Mouse (Mus musculus) frontal cortex, postnatal 36 days (tissue): ENCODE measurements around the gene Larp6.

ENCODE experiments used
- DNase-seq, 2 experiments: peaks; one replicate each; pipeline ENCODE4 v3.0.0; 2022; ENCODE audit warnings: low spot score in 2 of 2

The Larp6 gene

DNA sequence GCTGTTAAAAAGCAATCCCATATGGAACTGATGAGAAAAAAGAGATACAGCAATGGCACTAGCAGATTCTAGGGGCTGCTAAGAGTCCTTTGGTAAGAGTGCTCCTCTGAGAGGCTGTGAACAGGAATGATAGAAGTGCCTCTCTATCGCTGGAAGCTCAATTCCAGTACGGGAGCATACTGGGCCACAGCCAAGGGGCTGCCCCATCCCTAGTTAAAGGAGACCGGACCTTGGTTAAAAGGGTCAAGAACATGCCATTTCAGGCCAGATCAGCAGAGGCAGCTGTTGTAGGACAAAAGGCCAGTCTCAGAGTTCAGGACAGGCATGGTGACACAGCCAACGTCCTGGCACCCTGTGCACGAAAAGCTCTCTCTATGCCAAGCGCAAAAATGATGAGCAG, 1.4 kb downstream of the Larp6 start:
- peak; percentile 24 to 26 for DNase-seq

DNA sequence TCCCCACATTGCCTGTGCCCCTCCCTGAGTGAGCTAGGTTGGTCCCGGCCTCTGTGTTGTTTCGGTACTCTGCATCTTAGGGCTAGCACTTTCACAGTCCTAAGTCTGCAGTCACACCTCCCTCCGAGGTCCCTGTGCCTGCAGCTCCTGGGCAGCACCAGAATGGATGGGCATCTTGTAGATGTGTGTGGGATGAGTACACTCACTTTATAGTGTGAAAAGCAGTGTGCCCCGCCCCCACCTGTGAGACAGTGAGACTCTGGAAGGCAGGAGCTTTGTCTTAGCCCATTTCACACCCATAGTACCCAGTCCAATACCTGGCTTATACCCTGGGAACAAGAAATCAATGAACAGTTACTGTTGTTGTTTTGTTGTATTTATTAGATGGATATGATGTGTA, 2.5 kb downstream of the Larp6 start:
- DNase-seq, result peak; percentile 45 to 55

DNA sequence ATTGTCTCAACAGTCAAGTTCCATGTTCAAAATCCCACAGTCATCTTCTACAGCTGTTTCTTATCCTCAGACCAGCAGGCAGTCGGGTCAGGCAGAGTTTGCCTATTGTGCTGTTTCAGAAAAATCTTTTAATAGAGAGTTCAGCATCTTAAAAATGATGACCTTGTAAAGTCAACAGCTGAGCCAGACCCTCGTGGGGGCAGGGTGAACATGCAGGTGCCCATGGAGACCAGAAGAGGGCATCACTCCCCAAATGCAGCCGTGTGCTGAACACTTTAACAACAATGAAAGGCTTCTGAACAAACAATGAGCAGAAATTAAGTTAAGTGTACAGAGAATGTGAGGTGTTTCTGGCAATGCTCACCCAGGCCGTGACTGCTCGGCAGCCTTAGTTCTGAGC, 3.0 kb downstream of the Larp6 start:
- no peak for DNase-seq

DNA sequence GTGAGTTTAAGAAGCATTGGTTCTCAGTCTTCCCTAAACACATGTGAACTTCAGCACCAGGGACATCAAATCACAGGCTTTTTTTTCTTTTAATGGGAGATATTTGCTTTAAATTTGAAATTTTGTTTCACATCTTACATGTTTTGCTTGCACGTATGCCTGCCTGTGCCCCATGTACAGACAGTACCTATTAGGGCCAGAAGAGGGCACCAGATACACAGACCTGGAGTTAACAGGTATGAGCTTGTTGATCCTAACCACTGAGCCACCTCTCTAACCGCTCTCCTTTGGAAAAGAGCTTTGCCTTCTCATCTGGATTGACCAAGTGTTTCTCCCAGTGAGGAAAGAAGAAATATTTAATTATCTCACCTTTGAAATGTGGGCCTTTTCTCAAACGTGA, 5.5 kb downstream of the Larp6 start:
- peak in 1 of 2 experiments; percentile 40 for DNase-seq

DNA sequence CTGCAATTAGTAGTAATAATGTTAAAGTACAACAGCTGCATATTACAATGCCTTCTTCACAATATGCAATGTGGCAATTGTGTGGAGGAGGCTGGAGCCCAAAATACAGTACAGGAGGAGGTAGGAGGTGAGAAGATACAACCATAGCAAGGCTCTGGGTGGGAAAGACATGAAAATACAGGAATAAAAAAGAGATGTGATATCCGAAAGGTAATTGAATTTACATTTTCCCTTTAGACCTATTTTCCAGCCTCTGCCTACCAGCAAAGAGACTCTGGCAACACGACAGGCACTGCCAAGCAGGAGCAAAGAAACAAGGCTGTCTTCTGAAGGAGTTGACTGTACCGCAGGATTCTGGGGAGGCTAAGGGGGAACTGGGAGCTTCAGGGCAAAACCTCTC, 6.9 kb downstream of the Larp6 start:
- DNase-seq, result no peak

DNA sequence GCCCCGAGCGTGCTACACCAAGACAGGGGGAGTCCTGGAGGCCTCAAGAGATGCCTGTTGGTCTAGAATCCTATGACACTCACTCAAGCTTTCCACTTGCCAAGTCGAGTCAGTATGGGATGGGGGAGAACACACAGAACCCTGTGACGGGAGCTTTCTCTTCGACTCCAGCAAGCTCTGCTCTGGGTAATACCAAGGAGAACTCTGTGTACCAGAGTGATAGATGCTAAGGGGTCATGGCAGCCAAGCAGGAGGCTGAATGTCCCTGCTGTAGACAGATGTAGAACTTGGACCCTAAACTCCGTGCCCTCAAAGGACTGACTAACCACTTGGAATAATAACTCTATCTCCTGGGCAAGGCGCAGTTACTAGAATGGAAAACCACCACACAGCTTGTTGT, 12.2 kb downstream of the Larp6 start:
- no peak for DNase-seq

DNA sequence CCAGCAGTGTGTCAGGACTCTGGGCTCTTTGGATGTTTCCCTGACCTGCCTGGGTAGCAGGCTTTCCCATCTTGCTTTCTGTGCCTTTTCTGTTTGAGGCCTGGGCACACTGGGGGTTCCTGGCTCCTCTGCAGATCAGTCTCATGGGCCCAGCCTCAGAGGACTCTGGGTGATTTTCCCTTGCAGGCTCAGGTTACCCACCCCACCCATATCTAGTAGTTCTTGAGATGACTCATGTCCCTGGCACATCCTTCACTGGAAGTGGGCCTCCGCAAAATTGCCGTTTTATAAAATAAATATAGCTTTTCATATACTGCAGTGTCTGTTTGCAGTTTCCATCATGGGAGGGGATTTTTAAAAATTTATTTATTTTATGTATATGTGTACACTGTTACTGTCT, 21.5 kb downstream of the Larp6 start:
- DNase-seq, result peak; percentile 31 to 50

DNA sequence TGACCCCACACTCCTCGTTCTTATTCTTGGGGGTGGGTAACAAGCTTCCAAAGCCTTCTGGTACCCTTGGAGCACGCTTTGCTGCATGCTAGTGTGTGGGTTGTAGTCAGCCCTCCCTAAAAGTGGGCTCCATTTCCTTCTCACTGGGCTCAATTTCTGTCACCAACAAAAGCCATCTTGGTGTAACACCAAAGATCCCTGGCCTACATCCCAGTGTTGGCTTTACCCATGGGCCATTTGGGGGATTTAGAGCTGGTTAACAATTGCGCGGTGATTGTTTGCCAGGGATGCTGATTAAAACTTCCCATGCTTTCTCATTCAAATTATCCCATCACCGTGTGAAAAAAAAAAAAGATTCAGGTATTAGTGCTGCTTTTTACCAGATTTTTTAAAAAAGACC, 26.3 kb downstream of the Larp6 start:
- DNase-seq, result no peak

DNA sequence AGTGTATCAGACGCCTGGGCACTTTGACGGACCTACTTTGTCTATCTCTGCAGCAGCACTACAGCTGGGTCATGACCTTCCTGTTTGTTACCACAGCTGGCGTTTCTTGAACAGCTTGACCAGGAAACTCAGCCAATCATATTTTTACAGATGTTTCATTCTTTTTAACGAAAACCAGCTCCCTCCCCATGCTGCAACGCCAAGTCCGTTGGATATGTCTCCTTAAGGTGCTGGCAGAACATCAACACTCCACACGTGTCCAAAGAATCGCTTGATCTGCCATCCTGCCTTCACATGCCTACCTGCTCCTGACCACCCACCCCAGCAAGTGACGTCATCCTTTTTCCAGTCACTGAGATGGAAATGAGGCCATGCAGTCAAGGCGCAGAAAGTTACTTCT, 28.6 kb downstream of the Larp6 start:
- DNase-seq, result no peak

DNA sequence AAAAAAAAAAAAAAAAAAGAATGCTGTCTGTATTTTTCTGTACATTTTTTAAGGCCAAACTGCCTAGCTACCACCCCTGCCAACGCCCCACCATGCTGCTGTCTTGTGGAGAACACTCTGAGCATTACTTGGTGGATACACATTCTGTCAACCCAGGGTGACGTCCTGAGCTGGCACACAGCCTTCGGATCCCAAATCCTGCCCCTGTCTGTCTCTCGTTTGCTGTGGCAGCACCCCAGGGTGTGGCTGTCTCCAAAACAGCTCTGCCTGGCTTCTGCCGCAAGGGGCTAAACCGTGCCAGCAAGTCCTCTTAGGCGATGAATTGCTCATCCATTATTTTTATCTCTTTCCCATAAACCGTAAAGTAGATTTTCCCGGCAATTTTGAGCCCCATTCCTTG, 29.7 kb downstream of the Larp6 start:
- peak; percentile 40 to 42 for DNase-seq

DNA sequence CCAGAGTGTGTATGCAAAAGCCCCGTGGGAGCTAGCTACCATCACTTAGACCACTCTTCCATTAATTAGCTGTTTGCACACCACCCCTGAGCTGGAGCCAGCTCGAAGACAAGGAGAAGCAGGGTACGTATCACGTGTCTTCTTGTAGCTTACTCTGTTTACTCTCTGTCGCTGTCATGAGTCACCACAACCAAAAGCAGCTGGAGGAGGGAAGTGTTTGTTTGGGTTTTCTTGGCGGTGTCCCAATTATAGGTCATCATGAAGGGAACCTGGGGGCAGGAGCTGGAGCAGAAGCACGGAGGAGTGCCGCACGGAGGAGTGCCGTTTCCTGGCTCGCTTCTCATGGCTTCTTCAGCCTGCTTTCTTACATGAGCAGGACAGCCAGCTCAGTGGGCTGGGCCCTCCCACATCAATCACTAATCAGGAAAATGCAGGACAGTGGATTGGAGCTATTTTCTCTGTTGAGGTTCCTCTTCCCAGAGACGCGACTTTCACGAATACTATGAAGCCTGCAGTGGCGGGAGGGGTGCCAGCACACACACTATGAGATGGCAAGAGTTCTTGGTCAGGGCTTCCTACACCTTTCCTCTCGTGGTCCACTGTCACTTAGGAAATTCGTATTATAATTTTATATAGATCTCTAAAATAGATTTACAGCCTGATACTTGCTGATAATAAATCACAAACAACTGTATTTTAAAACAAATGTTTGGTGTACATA, 30.6 kb downstream of the Larp6 start:
- peak; percentile 48 to 52 for DNase-seq

DNA sequence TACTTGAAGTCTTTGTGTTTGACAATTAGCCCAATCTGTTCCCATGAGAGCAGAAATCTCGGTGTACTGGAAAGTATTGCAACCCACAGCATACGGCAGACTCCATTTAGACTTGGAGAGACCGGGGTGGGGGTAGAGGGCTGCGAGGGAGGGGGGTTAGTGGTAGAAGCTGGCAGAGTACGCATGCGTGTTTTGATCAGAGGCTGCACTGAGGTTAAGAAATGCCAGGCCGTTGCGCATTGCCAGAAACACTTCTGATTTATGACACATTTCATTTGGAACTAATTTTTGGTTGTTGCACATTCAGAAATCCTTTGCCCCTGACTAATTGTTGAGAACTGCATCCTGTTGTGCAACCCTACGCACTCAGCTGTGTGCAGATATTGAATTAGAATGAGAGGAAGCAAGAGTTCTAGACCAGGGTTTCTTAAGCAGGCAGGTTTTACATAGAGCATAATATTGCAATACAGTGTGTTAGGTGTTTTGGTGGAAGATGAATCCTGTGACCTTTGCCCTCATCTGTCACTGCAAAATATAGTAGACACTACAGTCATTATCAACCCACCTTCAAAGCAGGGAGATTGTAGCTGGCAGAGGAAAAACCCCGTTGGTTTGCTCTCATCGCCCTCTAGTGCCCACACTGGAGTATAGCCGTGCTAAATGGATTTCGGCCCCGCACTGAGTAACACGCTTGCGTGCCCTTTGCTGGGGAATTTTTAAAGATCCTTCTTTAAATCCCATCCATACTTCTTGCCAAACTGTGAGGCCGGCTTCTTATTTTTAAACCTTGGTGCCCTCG, 31.6 kb downstream of the Larp6 start:
- peak; percentile 57 to 66 for DNase-seq

DNA sequence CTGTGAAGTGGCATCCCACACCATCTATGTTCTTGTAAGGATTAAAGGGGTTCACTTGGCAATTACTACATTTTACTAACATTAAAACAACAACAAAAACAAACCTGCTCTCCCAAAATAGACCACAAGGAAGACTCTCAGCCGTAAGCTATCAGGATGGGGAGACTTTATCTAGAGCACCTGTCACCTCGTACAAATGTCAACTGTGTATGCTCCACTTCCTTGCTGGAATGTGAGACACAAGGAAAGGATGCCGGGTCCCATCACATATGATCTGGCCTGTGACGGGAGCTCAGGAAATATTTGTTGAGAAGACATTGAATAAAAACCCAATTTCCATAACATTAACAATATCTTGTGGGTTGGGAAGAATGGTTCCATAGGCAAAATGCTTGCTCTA, 32.2 kb downstream of the Larp6 start:
- DNase-seq, result no peak

DNA sequence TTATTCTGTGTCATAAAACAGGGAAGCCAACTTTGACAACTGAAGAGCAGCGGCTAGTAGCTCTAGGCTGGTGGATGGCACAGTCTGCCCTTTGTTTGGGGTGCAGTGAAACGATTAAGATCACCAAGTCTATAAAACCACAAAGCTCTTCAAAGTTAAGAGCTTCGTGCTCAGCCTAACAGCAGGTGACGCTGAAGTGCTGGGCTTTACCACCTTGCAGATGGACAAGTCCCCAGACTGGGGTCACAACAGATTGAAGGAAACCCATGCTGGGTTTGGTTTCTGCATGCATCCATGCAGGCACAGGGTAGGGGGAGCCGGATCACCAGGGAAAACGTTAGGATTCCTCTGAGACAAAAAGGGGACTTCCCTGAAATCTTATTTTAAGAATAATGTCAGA, 33.8 kb downstream of the Larp6 start:
- no peak for DNase-seq

DNA sequence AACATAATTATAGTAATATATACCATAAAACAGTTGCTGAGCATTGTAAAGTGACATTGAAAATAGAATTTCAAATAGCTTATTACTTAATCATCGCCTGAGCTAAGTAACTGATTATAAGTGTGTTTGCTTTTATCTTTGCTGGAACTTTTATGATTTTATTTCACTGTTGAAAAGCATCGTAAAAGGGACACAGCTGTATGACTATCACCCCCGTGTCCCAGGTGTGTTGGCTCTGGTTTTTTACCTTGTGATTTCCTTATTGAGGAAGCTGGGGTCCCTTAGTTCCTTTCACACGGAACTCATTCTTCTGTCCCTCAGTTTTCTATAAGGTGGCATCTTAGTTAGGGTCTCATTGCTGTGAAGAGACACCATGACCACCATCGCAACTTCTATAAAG, 34.9 kb downstream of the Larp6 start:
- DNase-seq, result no peak

DNA sequence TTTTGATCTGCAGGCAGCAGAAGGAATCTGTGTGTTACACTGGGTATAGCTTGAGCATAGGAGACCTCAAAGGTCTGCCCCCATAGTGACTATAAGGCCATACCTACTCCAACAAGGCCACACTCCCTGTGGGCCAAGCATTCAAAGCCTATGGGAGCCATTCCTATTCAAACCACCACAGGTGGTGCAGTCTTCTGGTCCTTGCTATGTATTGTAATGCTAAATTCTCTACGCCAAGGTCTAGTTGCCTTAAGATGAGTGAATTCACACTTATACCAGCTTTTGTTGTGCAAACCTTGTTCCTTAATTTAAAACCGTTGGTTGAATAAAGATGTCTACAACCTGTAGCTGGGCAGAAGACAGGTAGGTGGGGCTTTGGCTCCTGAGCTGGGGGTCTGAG, 35.4 kb downstream of the Larp6 start:
- no peak for DNase-seq

DNA sequence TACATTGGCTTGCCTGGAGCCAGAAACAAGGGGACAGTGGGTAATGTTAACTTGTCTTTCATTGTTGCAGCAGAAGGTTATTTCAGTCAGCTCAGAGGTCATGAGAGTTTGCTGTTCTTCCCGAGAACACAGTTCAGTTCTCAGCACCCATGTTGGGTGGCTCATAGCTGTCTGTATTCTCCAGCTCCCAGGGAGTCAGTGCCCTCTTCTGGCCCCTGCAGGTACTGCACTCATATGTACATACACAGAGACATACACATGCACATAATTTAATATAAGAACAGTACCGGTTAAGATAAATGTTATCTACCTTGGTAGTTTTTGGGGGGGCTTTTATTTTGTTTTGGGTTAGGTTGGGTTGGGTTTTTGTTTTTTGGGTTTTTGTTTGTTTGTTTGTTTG, 36.3 kb downstream of the Larp6 start:
- DNase-seq, result no peak

DNA sequence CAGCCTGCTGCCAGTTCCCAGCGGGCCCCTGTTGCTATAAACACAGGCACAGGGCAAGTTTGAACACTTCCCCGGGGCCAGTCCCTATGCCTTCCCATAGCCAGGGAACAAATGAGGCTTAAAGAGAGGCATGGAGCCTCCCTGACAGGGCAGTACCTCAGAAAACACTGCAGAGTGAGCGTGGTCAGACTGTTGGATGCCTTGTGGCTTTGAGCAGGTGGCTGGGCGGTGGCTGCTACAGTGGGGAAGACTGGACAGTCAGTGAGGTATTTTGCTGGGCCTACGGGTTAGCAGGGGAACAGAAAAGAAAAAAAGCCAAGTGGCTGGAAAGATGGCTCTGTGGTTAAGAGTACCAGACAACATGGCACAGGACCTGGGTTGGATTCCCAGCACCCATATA, 38.3 kb downstream of the Larp6 start:
- DNase-seq, result no peak

DNA sequence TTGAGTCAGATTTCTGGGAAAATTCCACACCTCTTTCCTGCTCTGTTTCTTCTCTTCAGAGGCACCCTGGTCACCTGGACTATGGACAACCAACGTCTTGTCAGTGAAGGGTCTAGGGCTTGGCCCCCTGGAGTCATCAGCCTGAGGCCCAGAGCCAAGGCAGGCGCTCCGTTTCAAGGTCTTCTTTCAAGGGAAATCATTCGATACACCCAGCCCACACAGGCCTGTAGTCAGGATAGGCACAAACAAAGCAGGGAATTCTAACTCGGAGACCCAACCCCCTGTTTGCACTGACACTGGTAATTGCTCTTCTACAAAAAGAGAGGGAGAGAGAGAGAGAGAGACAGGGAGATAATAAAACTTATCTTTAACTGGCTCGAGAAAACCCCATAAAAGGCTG, 39.2 kb downstream of the Larp6 start:
- no peak for DNase-seq

DNA sequence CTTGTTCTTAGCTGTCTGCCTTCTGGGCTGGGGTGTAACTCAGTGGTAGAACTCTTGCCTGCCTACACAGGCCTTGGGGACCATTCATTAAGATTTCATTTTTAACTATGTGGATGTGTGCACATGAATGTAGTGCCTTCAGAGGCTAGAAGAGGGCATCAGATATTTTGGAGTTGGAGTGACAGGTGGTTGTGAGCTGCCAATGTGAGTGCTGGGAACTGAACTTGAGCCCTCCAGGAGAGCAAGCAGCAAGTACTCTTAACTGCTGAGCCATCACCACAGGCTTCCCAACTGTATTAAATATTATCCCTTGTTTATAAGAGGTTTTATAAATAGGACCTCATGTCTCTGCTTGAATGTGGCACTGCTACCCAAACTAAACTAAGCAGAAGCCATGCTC, 39.8 kb downstream of the Larp6 start:
- DNase-seq, result no peak

DNA sequence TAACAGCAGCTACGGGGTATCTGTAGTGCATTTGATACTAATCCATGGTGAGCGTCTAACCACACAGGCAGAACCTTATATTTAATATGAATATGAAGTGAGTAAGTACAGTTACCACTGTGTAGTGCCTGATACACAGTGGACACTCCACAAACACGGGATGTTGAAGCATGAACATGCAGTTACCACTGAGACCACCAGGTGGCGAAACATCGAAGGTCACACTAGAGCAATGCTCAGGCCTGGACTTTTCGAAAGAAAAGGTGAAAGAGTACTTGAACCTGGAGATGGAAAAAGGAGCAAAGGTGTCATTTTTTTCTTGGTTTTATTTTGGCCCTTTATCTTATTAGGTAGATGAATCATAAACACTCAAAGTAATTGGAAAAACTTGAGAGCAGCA, 43.5 kb downstream of the Larp6 start:
- DNase-seq, result peak; percentile 47 to 75

DNA sequence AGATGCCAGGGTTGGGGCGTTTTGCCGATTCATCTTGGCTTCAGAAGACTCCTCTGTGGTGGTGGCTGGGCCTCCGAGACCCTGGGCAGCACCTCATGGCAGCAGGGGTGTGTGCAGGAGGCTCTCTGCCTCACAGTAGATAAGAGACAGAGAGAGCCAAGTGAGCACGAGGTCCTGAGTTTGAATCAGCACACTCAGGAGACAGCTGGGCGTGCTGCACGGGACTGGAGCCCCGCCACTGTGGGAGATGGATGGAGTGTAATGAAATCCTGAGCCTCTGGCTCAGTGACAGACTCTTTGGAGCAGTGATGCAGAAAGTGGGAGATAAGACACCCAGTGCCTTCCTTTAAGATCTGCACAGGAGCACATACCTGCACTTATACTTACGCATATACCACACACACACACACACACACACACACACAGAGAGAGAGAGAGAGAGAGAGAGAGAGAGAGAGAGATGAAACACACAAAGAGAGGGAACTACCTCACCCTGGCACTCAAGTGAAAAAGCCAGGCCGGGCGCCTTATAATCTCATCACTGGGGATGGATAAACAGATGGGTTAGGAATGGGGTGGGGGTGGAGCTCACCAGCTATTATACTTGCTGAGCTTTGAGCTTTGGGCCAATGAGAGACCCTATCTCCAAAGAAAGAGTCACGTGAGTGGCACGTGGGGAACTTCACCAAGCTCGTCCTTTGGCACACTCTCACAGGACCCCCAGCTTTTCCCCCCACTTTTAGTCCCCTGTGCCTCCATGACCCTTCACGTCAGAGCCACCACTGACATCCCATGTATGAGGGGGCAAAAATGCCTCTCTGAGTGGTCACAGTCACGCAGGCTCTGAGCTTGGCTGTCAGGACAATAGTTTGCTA, 44.3 kb downstream of the Larp6 start:
- DNase-seq, result no peak

DNA sequence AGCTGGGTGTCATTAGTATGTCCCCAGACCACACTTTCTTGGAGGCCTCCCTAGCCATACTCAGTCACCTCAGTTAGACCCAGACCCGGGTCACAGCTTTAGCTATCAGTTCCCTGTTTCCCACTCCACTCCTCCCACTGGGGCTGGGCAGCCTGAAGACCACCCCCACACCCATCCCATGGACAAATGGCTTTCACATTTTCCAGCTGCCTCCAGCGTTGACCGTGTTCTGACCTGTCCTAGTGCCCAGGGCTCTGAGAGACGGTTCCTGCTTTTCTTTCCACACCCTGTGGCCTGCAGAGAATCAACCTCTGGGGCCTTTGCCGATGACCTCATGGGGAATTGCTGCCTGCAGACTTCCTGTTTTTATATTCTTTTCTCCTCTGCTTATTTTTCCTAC, 45.0 kb downstream of the Larp6 start:
- DNase-seq, result no peak
